Mouse (Mus musculus): Measurements from ENCODE around the gene Gm10697.
"Not testable (repeated sequence)": the region's sequence is repeated elsewhere in the genome, so short reads cannot be mapped to it uniquely, and the experiment has no call there.

Gm10697 gene

DNA sequence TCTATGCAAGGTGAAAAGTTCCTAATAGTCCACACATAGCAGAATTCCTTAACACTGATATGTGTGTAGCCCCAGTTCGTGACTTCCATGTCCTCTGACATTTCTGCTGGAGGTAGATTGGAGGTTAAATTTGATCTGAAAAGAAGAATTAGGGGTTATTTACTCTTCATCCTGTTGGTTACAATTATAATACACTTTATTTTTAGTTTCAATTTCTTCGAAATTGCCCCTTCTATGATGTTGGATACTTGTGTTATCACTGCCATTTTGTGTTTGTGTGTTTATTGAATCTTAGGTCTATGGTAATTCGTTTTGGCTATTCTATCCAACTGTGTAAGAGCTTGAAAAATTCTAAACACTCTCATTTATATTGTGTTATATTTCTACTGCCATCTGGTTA is at the start of gene Gm10697:
Gene Gm10697, minus strand, starts transcription at position 101 of the 400 bp plus-strand sequence.
- DNase-seq (ENCODE audit: low spot score) = not testable (repeated sequence)

- not testable (repeated sequence) for DNase-seq (ENCODE audit: low spot score)
These were observed 42.6 kb upstream of the Gm10697 start for GRCm38 (mm10) chr3:94115071-94115470.

GRCm38 (mm10) chr3:94054785-94055184 is 17.7 kb downstream of the Gm10697 start, which contains the start of gene Gm9125:
Gene Gm9125, minus strand, starts transcription at chr3:94054885.
- not testable (repeated sequence) for DNase-seq (ENCODE audit: low spot score)

DNA sequence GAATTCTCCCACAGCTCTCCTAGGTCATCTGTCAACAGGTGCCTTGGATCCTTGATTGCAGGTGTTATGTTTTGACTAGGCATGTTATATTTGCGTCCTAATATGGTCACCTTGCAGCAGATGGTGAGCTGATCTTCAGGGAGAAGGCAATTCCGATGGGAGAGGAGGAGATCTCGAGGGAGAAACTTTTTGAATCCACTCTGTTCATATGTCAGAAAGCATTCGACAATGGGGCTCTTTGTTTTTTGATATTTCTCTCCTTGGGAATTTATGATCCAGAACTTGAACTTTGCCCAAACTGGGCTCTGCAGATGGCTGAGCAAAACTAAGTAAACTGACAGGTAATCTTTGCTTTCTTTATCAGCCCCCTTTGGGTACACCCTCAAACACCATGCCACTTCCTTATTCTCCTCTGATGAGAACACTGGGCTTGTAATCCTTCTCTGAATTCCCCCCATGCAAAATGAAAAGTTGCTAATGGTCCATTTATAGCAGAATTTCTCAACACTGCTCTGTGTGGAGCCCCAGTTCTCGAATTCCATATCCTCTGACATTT is 22.8 kb downstream of the Gm10697 start:
- not testable (repeated sequence) for DNase-seq (ENCODE audit: low spot score)

DNA sequence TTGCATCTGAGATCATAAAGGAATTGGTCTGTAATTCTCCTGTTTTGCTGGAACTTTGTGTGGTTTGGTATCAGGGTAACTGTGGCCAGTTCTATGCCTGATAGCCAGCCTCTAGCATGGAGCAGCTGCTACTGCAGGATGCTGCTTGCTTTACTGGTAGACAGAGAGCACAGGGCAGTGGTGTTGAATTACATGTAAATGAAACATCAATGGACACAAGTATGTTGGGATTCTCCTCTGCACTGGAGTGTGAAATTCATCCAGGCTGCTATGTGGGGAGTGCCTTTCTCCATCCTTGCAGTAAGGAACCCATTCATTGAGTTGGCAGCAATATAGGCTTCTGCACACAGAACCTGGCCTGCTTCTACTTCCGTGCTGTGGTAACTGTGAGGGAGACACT is 34.2 kb downstream of the Gm10697 start:
- DNase-seq (ENCODE audit: low spot score) = not testable (repeated sequence)

- DNase-seq (ENCODE audit: low spot score) = not testable (repeated sequence)
These were observed 38.0 kb downstream of the Gm10697 start for GRCm38 (mm10) chr3:94034400-94034799.

Data from ovary, postnatal 10 days (tissue).